Mouse (Mus musculus) kidney, adult 11 months (tissue): ENCODE data around the gene Lypd5.
A peak's percentile ranks its signal among the peaks of the same experiment; 100 is the strongest.

Source experiments
- DNase-seq: peaks from one replicate; pipeline ENCODE4 v3.0.0; 2022

The Lypd5 gene

GRCm38 (mm10) chr7:24361001-24361400, 12.0 kb downstream of the Lypd5 start:
- no peak for DNase-seq

GRCm38 (mm10) chr7:24363228-24363627, 14.2 kb downstream of the Lypd5 start:
- no peak for DNase-seq

- peak; percentile 50 for DNase-seq
Measured at GRCm38 (mm10) chr7:24364827-24365226, 15.8 kb downstream of the Lypd5 start.

DNA sequence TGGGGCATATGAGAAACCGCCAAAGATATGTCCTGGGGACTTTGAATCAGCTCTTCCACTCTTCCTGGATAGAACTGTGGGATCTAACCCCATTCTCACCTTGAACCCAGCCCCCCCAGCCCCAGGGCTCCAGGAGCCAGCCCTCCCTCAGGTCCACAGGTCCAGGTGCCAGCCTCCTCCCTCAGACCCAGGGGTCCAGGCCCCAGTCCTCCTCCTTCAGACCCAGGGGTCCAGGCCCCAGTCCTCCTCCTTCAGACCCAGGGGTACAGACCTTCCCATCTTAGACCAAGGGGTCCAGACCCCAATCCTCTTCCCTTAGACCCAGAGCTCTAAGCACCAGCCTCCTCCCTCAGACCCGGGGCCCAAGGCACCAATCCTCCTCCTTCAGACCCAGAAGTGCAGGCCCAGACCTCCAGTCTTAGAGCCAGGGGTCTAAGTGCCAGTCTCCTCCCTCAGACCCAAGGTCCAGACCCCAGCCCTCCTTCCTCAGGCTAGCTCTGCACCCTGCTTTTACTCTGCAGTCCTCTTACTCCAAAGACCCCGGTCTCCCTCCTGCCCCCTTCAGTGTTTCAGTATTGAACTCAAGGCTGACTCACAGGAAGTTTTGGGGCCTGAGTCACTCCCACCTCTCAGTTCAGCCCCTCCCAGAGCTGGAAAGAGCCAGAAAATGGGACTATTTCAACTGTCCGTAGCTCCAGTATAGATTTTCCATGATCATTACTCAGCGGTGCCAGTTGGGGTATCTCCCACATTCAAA, 16.4 kb downstream of the Lypd5 start:
- DNase-seq: no peak

DNA sequence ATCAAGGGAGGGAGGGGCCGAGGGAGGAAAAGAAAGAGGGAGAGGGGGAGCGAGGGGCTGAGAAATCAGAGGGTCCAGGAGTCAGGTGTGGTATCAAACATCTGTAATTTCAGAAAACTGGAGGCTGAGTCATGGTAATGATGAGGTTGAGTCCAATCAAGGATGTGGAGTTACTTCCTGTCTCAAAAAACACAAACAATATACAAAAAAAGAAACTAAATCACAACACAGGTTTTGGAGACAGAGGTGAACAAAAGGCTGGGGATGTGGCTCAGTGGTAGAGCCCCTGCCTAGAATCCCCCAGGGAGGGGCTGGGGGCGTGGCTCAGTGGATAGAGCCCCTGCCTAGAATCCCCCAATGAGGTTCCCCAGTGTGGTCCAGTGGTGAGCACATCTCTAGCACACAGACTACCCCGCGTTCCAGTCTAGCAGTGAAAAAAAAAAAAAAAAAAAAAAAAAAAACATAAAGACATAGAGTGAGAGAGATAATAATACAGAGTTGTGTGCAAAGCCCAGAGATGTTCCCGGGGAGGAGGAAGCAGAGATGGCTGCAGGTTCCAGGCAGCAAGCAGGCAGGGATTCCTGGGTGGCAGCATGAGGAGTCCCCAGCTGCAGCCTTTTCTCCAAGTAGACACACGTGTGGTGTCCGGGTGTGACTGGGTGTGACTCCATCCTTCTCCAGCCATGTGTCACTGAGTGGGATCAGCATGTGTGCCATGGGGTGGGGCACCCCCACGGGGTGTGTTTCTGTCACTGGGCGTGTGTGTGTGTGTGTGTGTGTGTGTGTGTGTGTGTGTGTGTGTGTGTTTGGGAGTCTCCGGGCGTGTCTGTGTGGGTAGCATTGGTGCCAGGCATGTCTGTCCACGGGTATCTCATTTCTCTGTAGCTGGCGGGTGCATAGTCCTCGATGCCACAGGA, 18.0 kb downstream of the Lypd5 start:
- DNase-seq: no peak

DNA sequence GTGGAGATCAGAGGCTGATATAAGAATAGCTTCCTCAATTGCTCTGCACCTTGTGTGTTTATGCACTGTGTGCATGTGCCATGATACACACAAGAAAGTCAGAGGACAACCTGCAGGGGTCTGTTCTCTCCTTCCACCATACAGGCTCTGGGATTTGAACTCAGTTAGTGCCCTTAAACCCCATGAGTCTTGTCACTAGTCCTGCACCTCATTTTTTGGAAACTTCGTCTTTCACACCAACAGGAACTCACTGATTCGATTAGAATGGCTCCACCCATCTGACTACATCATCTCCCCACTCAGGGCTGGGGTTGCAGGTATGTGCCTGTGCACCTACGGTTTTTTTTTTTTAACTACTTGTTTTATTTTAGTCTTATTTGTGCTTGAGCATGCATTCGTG, 19.2 kb downstream of the Lypd5 start:
- no peak for DNase-seq

GRCm38 (mm10) chr7:24368946-24369345, 19.9 kb downstream of the Lypd5 start:
- no peak for DNase-seq

GRCm38 (mm10) chr7:24369731-24370541, 20.9 kb downstream of the Lypd5 start, which contains the start of gene Kcnn4:
Kcnn4 (plus strand) TSS chr7:24370263.
- no peak for DNase-seq

DNA sequence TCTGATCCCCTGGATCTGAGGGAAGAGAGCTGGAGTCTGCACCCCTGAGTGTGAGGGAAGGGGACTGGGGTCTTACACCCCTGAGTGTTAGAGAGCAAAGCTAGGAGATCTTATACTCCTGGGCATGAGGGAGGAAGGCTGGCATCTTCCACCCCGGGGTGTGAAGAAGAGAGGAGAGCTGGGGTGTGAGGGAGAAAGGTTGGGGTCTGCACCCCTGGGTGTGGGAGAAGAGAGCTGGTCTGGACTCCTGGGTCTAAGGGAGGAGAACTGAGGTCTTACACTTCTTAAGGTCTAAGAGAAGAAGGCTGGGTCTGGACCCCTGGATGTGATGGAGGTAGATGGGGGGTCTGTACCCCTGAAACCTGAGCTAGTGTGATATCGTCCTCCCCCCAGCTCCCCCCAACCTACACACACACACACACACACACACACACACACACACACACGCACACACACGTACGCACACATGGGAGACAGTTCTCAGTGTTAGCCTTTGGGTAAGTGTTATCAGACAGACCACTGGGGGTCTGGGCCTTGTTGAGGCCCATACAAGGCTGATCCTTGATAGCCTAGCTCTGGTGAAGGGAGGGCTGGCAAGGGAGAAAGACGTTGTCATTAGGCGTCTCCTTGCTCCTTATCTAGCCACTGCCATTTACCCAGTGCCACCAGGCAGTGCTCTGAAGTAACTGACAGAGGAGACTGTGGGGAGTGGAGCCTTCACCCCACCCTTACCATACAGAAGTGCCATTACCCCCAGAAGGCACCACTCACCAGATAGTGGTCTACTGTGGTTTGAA, 22.2 kb downstream of the Lypd5 start:
- no peak for DNase-seq

- DNase-seq: no peak
Measured at GRCm38 (mm10) chr7:24371809-24372145, 22.8 kb downstream of the Lypd5 start.

DNA sequence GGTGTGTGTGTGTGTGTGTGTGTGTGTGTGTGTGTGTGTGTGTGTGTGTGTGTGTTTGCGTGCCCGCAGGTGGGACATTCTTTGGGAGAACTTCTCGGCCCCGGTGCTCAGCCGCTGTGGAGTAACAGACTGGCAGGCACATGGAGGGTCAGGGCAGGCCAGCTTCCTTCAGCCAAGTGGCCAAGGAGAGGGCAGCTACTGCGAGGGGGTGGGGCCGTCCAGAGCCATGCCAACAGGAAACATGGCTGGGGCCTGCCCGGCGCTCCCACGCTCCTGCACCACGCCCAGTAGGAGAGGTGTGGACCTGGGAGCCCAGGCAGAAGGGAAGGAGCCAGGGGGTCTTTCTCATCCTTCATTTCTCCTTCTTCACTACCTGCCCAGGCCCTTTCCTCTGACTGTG, 23.3 kb downstream of the Lypd5 start:
- DNase-seq: no peak

- no peak for DNase-seq
Measured at GRCm38 (mm10) chr7:24372786-24373185, 23.8 kb downstream of the Lypd5 start.

- no peak for DNase-seq
Measured at GRCm38 (mm10) chr7:24373538-24374379, 24.8 kb downstream of the Lypd5 start.

GRCm38 (mm10) chr7:24376456-24376855, 27.5 kb downstream of the Lypd5 start:
- DNase-seq: no peak

- no peak for DNase-seq
Measured at GRCm38 (mm10) chr7:24377091-24377865, 28.3 kb downstream of the Lypd5 start.

DNA sequence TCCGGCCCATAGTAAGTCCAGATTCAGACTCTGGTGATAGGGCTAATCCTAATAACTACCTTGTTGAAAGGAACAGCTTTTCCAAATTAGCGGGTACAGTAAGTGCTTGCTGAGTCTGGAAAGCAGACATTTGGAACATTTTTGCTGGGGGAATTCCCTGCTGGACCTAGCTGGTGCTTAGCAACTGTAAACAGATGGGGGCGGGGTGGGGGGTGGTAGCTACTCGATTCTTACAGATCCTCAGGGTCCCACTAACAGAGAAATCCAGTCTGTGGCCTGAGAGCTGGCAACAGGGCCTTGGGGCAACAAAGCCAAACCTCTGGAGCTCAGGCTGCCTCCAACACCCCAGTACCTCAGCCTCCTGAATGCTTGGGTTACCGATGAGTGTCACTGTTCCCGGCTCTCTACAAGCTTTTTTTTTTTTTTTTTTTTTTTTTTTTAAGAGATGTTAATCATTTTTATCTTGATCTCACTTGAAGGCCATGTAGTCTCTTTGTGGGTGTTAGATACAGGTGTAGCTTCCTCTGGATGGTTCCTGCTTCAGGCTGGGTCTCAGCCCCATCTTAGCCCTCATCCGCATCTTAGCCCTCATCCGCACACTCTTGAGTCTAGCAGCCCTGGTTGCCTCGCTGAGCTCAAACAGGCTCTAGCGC, 29.2 kb downstream of the Lypd5 start:
- DNase-seq: no peak

GRCm38 (mm10) chr7:24379934-24380333, 30.9 kb downstream of the Lypd5 start:
- DNase-seq: no peak

- DNase-seq: no peak
Measured at GRCm38 (mm10) chr7:24380370-24380769, 31.4 kb downstream of the Lypd5 start.

- no peak for DNase-seq
Measured at GRCm38 (mm10) chr7:24382730-24383372, 33.9 kb downstream of the Lypd5 start.

DNA sequence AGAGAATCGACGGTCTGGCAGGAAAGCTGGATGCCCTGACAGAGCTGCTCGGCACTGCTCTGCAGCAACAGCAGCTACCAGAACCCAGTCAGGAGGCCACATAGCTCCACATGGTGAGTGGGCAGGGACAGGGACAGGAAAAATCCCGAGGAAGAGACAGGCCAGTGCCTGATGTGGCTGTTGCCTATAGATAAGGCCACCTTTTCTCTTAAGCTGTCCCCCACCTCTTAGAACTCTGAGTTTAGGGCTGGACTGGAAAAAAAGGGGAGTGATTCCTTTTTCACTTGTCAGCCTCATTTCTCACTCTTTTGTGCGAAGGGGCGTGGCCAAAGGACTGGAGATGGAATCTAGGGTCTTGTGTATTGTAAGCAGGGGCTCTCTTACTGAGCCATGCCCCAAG, 35.1 kb downstream of the Lypd5 start:
- DNase-seq: no peak
